Mouse (Mus musculus) stomach, embryonic 14.5 days (tissue): ENCODE data around the gene Maea. TPM values are rescaled to one million over a fixed set of nuclear protein-coding genes. Genes with fewer than 3 reads are reported as not detected.

Experiments
- ATAC-seq: fragments of 200-750 bp; cut with Nextera tagmentation; 2 replicates; pipeline ENCODE4 v1.8.0; 2017; ENCODE audit warnings: low read depth, moderate TSS enrichment; ENCODE audit not compliant: insufficient number of reproducible peaks, insufficient read depth, low FRiP score
- H3K27ac ChIP-seq: fragments of 300-500 bp; sonication (generic); 2 replicates; pipeline ENCODE4 v1.5.1; 2014; ENCODE audit warnings: mild to moderate bottlenecking, low read length, moderate library complexity, mixed read lengths
- H3K27me3 ChIP-seq: fragments of 300-500 bp; sonication (generic); 2 replicates; pipeline ENCODE4 v1.6.1; 2014; ENCODE audit warnings: low read length, control low read depth, mixed read lengths; ENCODE audit not compliant: control insufficient read depth, insufficient read depth
- H3K36me3 ChIP-seq: fragments of 300-500 bp; sonication (generic); 2 replicates; pipeline ENCODE4 v1.6.1; 2014; ENCODE audit warnings: mild to moderate bottlenecking, control low read depth, low read length, moderate library complexity, mixed read lengths; ENCODE audit not compliant: control insufficient read depth, insufficient read depth
- H3K4me1 ChIP-seq: fragments of 300-500 bp; sonication (generic); 2 replicates; pipeline ENCODE4 v1.6.1; 2014; ENCODE audit warnings: low read length, control low read depth, mixed read lengths; ENCODE audit not compliant: control insufficient read depth, insufficient read depth
- H3K4me2 ChIP-seq: fragments of 300-500 bp; sonication (generic); replicated peaks from 2 replicates; pipeline ENCODE4 v1.6.1; 2014; ENCODE audit warnings: low read depth, low read length, control low read depth
- H3K4me3 ChIP-seq: fragments of 300-500 bp; sonication (generic); 2 replicates; pipeline ENCODE4 v1.5.1; 2014; ENCODE audit warnings: low read depth, low read length, control low read depth
- H3K9ac ChIP-seq: fragments of 300-500 bp; sonication (generic); replicated peaks from 2 replicates; pipeline ENCODE4 v1.6.1; 2014; ENCODE audit warnings: low read depth, mild to moderate bottlenecking, control low read depth, low read length, moderate library complexity, mixed read lengths
- H3K9me3 ChIP-seq: fragments of 300-500 bp; sonication (generic); 2 replicates; pipeline ENCODE4 v1.6.1; 2016; ENCODE audit warnings: low read depth, low read length, control low read depth; ENCODE audit not compliant: control insufficient read depth
- WGBS: fragments of 180-500 bp; shearing (Covaris S2); extraction: QIAGEN DNeasy Blood & Tissue Kit; methylation state at CpG from one replicate; pipeline ENCODE4 v1.1.7; 2014; 5-methylcytosine and 5-hydroxymethylcytosine counted together
- polyA plus RNA-seq: library from polyadenylated mRNA; unstranded; fragments of >200 nt; fragmentation: Nextera tagmentation; extraction: Ambion mirVana; gene quantifications from 2 replicates; pipeline ENCODE4 v1.2.1, GENCODE M21; 2014

Gene Maea
- polyA plus RNA-seq, 1 experiment from 2014 or later: 124 TPM

- H3K36me3 ChIP-seq: 0 out of 2 replicates have a peak, but pooled peaks cover under 1% of the 10 kb centered on the region
- no peaks in the 10 kb centered on the region for H3K9me3 ChIP-seq
- no peak overlapping the region for H3K27ac ChIP-seq
- H3K27me3 ChIP-seq: no peaks in the 10 kb centered on the region
- peaks cover 7% of the 10 kb centered on the region for H3K4me1 ChIP-seq
- no peak overlapping the region for H3K4me3 ChIP-seq
- WGBS: 76% methylated on average over 4 of the region's 4 CpGs
- no peak overlapping the region for H3K4me2 ChIP-seq
- ATAC-seq: no peak
- no peak overlapping the region for H3K9ac ChIP-seq
Measured at GRCm38 (mm10) chr5:33349706-33350105, 14.4 kb downstream of the Maea start.

- no peak overlapping the region for H3K9ac ChIP-seq
- H3K4me1 ChIP-seq: peaks cover 7% of the 10 kb centered on the region
- no peaks in the 10 kb centered on the region for H3K27me3 ChIP-seq
- no peaks in the 10 kb centered on the region for H3K9me3 ChIP-seq
- H3K36me3 ChIP-seq: no peaks in the 10 kb centered on the region
- H3K4me3 ChIP-seq: no peak overlapping the region
- 82% methylated on average over 3 of the region's 3 CpGs for WGBS
- no peak overlapping the region for H3K4me2 ChIP-seq
- no peak overlapping the region for H3K27ac ChIP-seq
- no peak for ATAC-seq
Measured at GRCm38 (mm10) chr5:33351556-33352272, 16.4 kb downstream of the Maea start.

GRCm38 (mm10) chr5:33352273-33352645 is 16.9 kb downstream of the Maea start:
- Histone ChIP-seq H3K9ac (no peak overlapping the region), H3K4me2 (no peak overlapping the region), H3K9me3 (no peaks in the 10 kb centered on the region), H3K4me1 (peaks cover 7% of the 10 kb centered on the region), H3K27ac (no peak overlapping the region), H3K36me3 (no peaks in the 10 kb centered on the region), H3K27me3 (no peaks in the 10 kb centered on the region), H3K4me3 (no peak overlapping the region)
- 75% methylated on average over 8 of the region's 8 CpGs for WGBS
- no peak for ATAC-seq

GRCm38 (mm10) chr5:33353011-33353410 is 17.7 kb downstream of the Maea start:
- H3K4me2 ChIP-seq: no peak overlapping the region
- 58% methylated on average over 3 of the region's 3 CpGs for WGBS
- no peaks in the 10 kb centered on the region for H3K9me3 ChIP-seq
- H3K4me1 ChIP-seq: peaks cover 7% of the 10 kb centered on the region
- no peaks in the 10 kb centered on the region for H3K36me3 ChIP-seq
- no peak overlapping the region for H3K4me3 ChIP-seq
- no peak overlapping the region for H3K27ac ChIP-seq
- H3K9ac ChIP-seq: no peak overlapping the region
- ATAC-seq: no peak
- no peaks in the 10 kb centered on the region for H3K27me3 ChIP-seq

DNA sequence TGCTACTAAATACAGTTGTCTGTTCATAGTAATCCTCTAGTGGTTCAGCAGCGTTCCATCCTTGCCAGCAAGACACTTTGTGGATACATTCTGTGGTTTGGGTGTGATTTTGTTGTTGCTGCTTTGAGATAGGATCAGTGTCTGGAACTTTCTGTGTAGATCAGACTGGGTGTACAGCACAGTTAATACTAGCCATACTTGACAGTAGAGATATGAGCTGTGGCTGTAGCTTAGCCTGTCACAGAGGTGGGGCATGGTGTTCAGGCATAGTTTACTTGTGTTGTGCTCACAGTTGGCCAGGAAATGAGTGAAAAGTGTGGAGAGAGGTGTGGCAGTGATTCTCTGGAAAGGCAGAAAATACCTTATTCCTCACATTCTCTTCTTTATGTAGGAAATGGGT is 22.2 kb downstream of the Maea start:
- Histone ChIP-seq H3K27ac (no peak overlapping the region), H3K4me2 (no peak overlapping the region), H3K4me1 (peaks cover 7% of the 10 kb centered on the region; the same call in 1 of the 2 replicates), H3K9me3 (no peaks in the 10 kb centered on the region), H3K4me3 (no peak overlapping the region), H3K9ac (no peak overlapping the region), H3K27me3 (no peaks in the 10 kb centered on the region), H3K36me3 (peaks cover 36% of the 10 kb centered on the region)
- ATAC-seq: no peak
- 90% methylated on average over 1 of the region's 1 CpGs for WGBS

DNA sequence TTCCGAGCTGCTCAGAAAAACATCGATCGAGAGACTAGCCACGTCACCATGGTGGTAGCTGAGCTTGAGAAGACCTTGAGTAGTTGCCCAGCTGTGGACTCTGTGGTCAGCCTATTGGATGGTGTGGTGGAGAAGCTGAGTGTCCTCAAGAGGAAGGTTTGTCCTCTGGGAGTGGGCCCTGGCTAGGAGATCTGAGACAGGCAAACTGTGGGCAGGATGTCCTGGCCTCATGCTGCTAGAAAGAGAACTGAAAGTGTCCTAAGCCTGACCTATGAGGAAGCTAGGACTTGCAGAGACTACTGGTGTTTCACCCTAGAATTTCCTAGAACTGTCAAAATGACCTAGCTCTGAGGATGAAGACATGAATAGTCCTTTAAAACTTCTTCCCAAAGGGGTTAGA is 23.2 kb downstream of the Maea start:
- WGBS: 98% methylated on average over 4 of the region's 4 CpGs
- no peak overlapping the region for H3K27ac ChIP-seq
- no peak for ATAC-seq

GRCm38 (mm10) chr5:33363263-33363662 is 28.0 kb downstream of the Maea start:
- ATAC-seq: no peak
- Histone ChIP-seq H3K9ac (no peak overlapping the region), H3K4me1 (no peaks in the 10 kb centered on the region), H3K36me3 (peaks cover 84% of the 10 kb centered on the region), H3K4me3 (no peak overlapping the region), H3K27ac (no peak overlapping the region), H3K9me3 (no peaks in the 10 kb centered on the region), H3K27me3 (no peaks in the 10 kb centered on the region), H3K4me2 (no peak overlapping the region)
- WGBS: 91% methylated on average over 5 of the region's 5 CpGs

More for the DNA sequence above, 23.2 kb downstream of the Maea start:
- Histone ChIP-seq H3K4me2 (no peak overlapping the region), H3K9ac (no peak overlapping the region), H3K36me3 (peaks cover 44% of the 10 kb centered on the region), H3K27me3 (no peaks in the 10 kb centered on the region), H3K4me3 (no peak overlapping the region), H3K4me1 (no peaks in the 10 kb centered on the region), H3K9me3 (no peaks in the 10 kb centered on the region)

GRCm38 (mm10) chr5:33368651-33369050 is 33.3 kb downstream of the Maea start:
- ATAC-seq: no peak
- Histone ChIP-seq H3K4me1 (no peaks in the 10 kb centered on the region), H3K27ac (no peak overlapping the region), H3K9ac (no peak overlapping the region), H3K36me3 (peaks cover 83% of the 10 kb centered on the region), H3K4me2 (no peak overlapping the region), H3K9me3 (no peaks in the 10 kb centered on the region), H3K27me3 (no peaks in the 10 kb centered on the region), H3K4me3 (no peak overlapping the region)
- WGBS: 88% methylated on average over 4 of the region's 4 CpGs

DNA sequence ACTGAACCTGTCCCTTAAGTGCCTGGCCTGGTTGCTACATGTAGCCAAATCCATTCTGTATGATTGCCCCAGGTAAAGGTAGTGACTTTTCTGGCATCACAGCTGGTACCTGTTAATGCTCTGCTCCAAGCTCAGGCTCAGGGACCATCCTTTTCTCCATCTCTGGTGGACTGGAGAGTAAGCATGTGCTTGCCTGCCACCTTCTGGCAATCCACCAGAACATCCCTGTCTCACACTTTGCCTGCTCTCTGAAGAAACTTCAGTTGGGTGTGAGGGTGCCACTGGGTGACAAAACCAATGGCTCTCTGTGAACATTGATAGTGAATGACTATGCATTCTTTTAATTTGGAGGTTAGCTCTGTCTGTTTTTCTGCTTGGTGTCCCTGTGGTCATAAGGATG is 35.8 kb downstream of the Maea start:
- Histone ChIP-seq H3K27me3 (no peaks in the 10 kb centered on the region), H3K4me2 (no peak overlapping the region), H3K4me3 (no peak overlapping the region), H3K4me1 (no peaks in the 10 kb centered on the region), H3K9me3 (no peaks in the 10 kb centered on the region), H3K27ac (no peak overlapping the region), H3K36me3 (peaks cover 60% of the 10 kb centered on the region), H3K9ac (no peak overlapping the region)
- ATAC-seq: no peak
